Mouse (Mus musculus): Measurements from ENCODE around the gene Syt1.

DNA sequence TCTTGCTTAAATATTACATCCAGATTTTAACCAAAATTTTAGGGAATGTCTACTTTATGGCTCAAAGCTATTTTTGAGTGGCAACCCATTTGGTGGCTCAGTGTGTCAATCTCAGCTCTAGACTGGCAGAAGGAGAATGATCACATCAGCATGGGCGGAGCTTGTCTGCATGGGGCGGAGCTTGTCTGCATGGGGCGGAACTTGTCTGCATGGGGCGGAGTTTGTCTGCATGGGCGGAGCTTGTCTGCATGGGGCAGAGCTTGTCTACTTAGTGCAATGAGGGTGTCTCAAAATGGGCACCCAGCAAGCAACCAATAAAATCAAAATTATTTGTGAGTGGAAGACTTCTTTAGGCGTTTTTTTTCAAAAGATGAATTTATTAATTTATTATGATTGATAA is 117.5 kb downstream of the Syt1 start:
- TF ChIP-seq POLR2A (IDR thresholded peaks at IDR 0.05; ENCODE audit: borderline replicate concordance, extremely low read depth, insufficient read depth, insufficient read length, poor library complexity, severe bottlenecking) = no peak
- no peak for TF ChIP-seq CTCF (IDR thresholded peaks at IDR 0.05; ENCODE audit: borderline replicate concordance, extremely low read depth, insufficient read depth, insufficient read length)
